Mouse (Mus musculus) ovary, postnatal 10 days (tissue): ENCODE data around the gene Efnb2.

ENCODE experiments used
- DNase-seq: peaks from one replicate; pipeline ENCODE4 v3.0.0; 2022; ENCODE audit warnings: low spot score

Efnb2 gene

GRCm38 (mm10) chr8:8611928-8612327 lies 49.1 kb downstream of the Efnb2 start:
- DNase-seq: no peak

GRCm38 (mm10) chr8:8609791-8610190 lies 51.3 kb downstream of the Efnb2 start:
- no peak for DNase-seq

DNA sequence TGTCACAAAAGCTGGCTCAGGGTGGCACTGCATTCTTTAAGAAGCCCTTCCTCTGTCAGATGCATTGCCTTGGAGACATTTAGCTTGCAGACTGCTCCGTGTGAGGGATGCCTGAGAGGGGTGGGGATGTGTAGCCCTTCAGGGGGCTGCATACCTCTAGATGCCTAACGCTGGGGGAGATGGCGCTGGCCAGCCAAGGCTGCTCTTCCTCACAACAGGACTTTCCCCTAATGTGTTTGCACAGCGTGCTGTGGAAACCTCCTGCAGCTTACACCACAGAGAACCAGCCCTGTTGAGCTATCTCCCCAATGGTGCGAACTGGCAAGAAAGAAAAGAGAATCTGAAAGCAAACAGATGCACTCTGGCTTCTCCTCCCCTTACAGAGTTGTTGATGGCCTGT lies 51.9 kb downstream of the Efnb2 start:
- no peak for DNase-seq

DNA sequence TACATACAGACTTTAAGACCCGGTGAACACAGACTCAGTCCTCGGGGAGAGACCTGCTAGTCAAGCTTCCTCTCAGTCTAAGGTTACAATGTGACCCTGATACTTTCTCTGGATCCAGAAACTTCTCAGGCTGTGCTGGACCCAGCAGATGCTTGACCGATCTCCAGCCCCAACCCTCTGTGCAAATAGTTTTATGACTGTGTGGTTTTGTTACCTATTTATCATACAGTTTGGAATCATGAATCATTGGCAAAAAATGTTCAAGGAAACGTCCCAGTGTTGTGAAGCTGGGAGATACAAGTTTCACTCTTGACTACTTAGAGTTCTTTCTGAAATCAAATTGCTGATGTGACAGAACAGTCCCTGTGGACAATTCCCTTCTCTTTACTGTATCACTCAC lies 55.4 kb downstream of the Efnb2 start:
- DNase-seq: no peak

GRCm38 (mm10) chr8:8603875-8604274 lies 57.2 kb downstream of the Efnb2 start:
- DNase-seq: no peak

GRCm38 (mm10) chr8:8602616-8603461 lies 58.2 kb downstream of the Efnb2 start:
- DNase-seq: no peak

- DNase-seq: no peak
Observed at GRCm38 (mm10) chr8:8599931-8600330, 61.1 kb downstream of the Efnb2 start.

GRCm38 (mm10) chr8:8597434-8597833 lies 63.6 kb downstream of the Efnb2 start:
- DNase-seq: no peak

- no peak for DNase-seq
Observed at GRCm38 (mm10) chr8:8595831-8596611, 65.0 kb downstream of the Efnb2 start.

DNA sequence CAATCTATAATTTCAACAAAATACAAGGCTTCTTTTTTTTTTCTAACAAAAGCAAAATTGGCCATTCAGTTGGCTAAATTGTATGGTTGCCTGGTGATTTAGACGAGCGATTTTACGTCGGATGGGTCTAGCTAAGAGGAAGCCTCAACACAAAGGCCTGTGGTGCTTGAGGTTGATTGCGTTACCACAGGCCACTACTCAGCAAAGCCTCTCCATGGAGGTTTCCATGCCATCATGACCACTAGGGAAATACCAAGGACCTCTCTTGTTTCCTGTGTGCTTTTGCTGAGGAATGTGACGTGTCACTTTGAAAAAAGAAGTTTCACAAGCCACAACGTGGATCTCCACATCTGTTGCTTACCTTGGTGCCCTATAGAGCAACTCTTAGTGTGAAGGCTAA lies 67.2 kb downstream of the Efnb2 start:
- DNase-seq: no peak

DNA sequence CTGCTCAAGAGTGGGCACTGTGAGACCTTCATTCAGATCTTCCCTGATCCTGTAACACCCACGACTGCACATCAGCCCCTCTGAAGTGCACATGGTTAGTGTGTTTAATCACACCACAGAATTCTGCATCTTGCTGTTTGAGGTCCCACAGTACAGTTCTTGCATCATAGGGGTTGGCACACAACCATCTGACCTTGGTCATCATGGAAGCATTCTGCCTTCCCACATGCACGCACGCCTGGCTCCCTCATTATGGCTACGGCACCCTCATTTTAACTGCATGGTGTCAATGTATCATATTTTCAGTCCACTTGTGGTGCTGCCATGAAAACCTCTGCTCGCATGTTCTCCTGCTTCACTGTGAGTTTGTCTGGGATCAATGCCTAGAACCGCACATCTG lies 67.7 kb downstream of the Efnb2 start:
- DNase-seq: no peak

DNA sequence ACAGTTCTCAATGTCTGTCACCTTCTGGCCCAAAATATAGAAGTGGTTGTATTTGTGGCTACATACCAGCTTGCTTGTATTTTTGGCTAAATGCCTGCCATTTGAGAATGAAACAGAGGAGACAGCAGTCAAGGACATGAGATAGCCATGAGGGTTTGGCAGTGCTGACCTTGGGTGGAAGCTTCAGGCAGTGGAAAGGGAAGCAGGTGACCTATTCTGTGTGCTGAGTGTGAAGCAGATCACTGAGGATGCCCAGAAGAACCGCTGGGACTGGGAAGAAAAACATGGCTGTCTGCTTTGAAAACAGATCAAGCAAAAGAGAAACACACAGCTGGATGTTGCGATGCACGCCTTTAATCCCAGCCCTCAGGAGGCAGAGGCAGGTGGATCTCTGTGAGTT lies 68.7 kb downstream of the Efnb2 start:
- no peak for DNase-seq

GRCm38 (mm10) chr8:8583981-8584377 lies 77.1 kb downstream of the Efnb2 start:
- DNase-seq: no peak

GRCm38 (mm10) chr8:8583290-8583980 lies 77.6 kb downstream of the Efnb2 start:
- no peak for DNase-seq

DNA sequence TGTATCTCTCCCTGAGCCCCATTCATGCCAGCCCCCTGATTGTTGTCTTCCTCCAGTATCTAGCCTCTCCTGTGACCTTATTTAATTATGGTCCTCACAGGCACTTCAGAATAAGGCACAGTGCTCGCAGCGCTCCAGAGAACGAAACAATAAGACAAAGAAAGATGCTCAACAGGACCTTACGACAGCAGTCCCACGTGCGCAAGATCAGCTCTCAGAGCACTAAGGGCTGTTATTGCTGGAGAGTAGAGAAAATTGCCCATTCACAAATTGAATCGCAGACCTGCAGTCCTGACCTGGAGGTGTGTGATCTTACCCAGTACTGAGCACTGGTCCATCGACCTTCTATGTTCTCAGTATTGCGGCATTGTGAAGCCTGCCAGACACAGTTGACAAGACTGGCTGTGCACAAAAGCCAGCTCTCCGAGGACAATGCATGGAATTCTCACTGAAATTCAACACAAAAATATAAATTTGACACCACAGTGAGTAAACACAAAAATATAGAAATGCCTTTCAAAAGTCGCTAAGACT lies 83.2 kb downstream of the Efnb2 start:
- DNase-seq: no peak

- no peak for DNase-seq
Observed at GRCm38 (mm10) chr8:8576833-8577232, 84.2 kb downstream of the Efnb2 start.

- no peak for DNase-seq
Observed at GRCm38 (mm10) chr8:8576286-8576685, 84.8 kb downstream of the Efnb2 start.

- DNase-seq: no peak
Observed at GRCm38 (mm10) chr8:8574521-8575499, 86.2 kb downstream of the Efnb2 start.

DNA sequence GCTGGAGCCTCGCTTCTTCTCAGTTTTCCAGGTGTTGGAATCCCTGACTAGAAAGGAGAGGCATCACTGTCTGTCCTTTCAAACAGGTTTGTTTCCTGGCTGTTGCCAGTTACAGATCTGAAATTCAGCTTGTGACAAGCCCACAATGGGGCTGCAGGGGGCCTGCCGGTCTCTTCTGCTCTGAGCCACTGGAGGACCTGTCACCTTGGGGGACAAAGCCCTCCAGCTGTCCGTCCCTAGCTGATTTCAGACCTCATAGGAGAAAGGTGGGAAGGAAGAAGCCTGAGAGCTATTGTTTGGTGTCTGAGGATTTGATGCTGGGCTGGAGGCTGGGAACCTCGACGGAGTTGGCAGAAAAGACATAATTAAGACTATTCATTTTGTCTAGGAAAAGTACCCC lies 88.8 kb downstream of the Efnb2 start:
- no peak for DNase-seq

- no peak for DNase-seq
Observed at GRCm38 (mm10) chr8:8571625-8572215, 89.3 kb downstream of the Efnb2 start.

- DNase-seq: no peak
Observed at GRCm38 (mm10) chr8:8569280-8569679, 91.8 kb downstream of the Efnb2 start.
